Mouse (Mus musculus) CD4-positive, CD25-positive, alpha-beta regulatory T cell (primary cell): ENCODE results near the gene Cela3a. TPM values are rescaled to one million over a fixed set of nuclear protein-coding genes. Genes with fewer than 3 reads are reported as not detected.

Experiments used
- polyA plus RNA-seq: library from polyadenylated mRNA; unstranded; fragments of 100-300 nt; shearing (Covaris generic); gene quantifications from one replicate; pipeline ENCODE4 v1.2.1, GENCODE M21; 2017

The Cela3a gene
- polyA plus RNA-seq, result not detected

DNA sequence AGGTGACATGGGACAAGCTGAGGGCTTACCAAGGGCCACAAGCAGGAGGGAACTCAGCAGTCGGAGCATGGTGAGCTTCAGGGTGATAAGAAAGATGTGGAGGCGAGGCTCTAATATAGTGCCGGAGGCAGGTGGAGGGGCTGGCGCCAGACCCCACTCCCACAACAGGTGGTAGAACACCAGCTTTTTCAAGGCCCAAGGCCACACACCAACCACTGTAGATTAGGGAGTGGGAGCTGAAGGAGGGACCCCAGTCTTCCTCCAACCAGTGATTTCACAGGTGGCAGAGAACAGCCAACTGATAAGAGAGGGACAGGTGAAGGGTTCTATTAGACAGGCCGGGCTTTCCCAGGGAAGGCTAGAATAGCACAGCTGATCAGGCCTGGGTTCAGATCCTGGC is at the start of gene Cela3a:
Gene Cela3a (minus strand): TSS at position 101 of the 400 bp plus-strand sequence.

DNA sequence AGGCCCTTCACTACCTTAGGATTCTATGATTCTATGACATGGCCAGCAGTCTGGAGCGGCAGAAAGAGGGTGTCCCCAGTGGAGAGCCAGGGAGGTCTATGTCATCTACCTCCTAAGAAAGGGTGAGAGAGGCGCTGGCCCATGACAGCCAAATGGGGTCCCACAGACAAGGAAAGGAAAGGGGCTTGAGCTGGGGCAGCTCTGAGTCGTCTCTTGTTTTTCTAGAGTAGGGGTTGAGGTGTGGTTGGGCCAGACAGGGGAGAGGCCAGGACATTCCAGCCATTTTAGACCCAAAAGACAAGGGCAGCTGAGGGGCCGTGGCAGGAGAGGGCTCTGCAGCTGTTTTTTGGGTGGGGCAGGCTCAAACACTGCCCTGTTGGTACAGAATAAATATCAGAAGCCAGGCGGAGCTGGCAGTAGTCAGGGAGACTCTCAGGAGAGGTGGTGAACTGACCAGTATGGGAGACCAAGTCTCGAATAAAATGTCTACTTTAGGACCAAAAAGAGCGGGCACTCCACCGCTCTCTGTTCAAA is 43.7 kb upstream of the Cela3a start, which contains the start of gene 1700013G24Rik:
Gene 1700013G24Rik (plus strand): TSS at position 51 of the 534 bp plus-strand sequence.

DNA sequence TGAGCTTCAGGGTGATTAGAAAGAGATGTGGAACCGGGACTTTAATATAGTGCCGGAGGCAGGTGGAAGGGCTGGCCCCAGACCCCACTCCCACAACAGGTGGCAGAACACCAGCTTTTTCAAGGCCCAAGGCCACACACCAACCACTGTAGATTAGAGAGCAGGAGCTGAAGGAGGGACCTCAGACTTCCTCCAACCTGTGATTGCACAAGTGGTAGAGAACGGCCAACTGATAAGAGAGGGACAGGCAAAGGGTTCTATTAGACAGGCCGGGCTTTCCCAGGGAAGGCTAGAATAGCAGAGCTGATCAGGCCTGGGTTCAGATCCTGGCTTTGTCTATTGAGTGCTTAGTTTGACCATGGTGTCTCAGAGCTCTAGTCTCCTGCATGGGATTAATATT is 20.9 kb upstream of the Cela3a start, which contains the start of gene Cela3b:
Gene Cela3b (minus strand): TSS at position 39 of the 400 bp plus-strand sequence.

DNA sequence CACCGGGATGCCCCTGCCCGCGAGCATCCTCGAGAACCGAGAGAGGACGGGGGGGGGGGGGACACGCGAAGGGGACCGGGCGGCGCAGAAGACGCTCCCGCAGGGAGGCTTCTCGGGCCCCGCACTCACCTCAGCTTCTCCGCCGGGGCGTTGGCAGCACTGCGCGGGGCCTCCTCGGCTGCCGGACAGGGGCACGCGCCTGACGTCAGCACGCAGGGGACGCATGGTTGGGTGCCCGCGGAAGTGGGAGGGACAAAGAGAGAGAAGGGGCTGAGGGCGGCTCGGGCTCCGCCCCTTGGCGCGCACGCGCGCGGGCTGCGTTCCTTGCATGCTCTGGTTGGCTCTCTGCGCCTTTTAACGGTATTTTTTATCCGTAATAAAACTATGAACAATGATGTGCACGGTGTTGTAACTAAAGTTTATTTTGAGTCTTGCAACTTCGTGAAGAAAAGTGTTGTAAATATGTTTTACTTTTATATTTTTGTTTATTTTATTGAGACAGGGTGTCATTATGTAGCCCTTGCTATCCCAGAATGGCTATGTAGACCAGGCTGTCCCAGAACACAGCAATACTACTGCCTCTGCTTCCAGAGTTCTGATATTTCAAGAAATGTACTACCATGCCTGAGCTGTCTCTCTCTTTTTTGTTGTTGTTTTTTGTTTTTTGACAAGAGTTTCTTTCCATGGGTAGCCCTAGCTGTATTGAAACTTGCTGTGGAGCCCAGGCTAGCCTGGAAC is 51.9 kb downstream of the Cela3a start, which contains the start of gene Cdc42:
Gene Cdc42 (minus strand): TSS at position 204 of the 738 bp plus-strand sequence.

Other genes with a start within 250 kb of the Cela3a start
- 0.39 TPM for gene Wnt4, start 132.3 kb downstream of the Cela3a start, polyA plus RNA-seq
- gene Cdc42, start 52.1 kb downstream of the Cela3a start, polyA plus RNA-seq, result 771 TPM
- gene Cela3b, start 20.7 kb upstream of the Cela3a start, polyA plus RNA-seq, result not detected
- gene 1700013G24Rik, start 43.5 kb upstream of the Cela3a start, polyA plus RNA-seq, result not detected
- gene Hspg2, start 59.0 kb upstream of the Cela3a start, polyA plus RNA-seq, result 0.02 TPM
- not detected for gene Ldlrad2, start 164.8 kb upstream of the Cela3a start, polyA plus RNA-seq
- gene Usp48, start 184.0 kb upstream of the Cela3a start, polyA plus RNA-seq, result 106 TPM